Mouse (Mus musculus) gastrocnemius, postnatal 10 days (tissue): ENCODE results near the gene Olfr1375. TPM values are rescaled to one million over a fixed set of nuclear protein-coding genes. Genes with fewer than 3 reads are reported as not detected.

Experiments used
- total RNA-seq, 2 experiments: library from RNA; stranded (reverse); gene quantifications; 2 replicates each; pipeline ENCODE4 v1.2.3; 2021

Olfr1375 gene
- total RNA-seq, 2 experiments from 2014 or later, result not detected

Other genes with a start within 250 kb of the Olfr1375 start
- 10 to 100 TPM; 11.2 to 13.5 TPM for gene Zfp354c, start 220.4 kb upstream of the Olfr1375 start, total RNA-seq
- gene Zfp879, start 206.6 kb upstream of the Olfr1375 start, total RNA-seq, result 1 to 10 TPM in 1 of 2 experiments, under 1 TPM in 1; 0.92 to 1.2 TPM
- not detected for gene Grm6, start 197.4 kb upstream of the Olfr1375 start, total RNA-seq
- gene Zfp454, start 160.5 kb upstream of the Olfr1375 start, total RNA-seq, result 1 to 10 TPM; 1.9 to 2.2 TPM
- gene Zfp2, start 131.9 kb upstream of the Olfr1375 start, total RNA-seq, result 1 to 10 TPM; 2.3 to 3.1 TPM
- gene Zfp354b, start 116.5 kb upstream of the Olfr1375 start, total RNA-seq, result 1 to 10 TPM in 1 of 2 experiments, under 1 TPM in 1; 0.87 to 2.6 TPM
- not detected for gene 4933414I15Rik, start 104.3 kb upstream of the Olfr1375 start, total RNA-seq
- gene Prop1, start 94.3 kb upstream of the Olfr1375 start, total RNA-seq, result not detected
- not detected for gene Olfr1378, start 81.6 kb upstream of the Olfr1375 start, total RNA-seq
- not detected for gene Olfr1377, start 66.1 kb upstream of the Olfr1375 start, total RNA-seq
- not detected for gene Olfr51, start 44.5 kb upstream of the Olfr1375 start, total RNA-seq
- gene Olfr54, start 33.9 kb upstream of the Olfr1375 start, total RNA-seq, result not detected
- gene Zfp354a, start 11.1 kb downstream of the Olfr1375 start, total RNA-seq, result 1 to 10 TPM; 2.1 to 3.1 TPM
- not detected for gene Gm12569, start 172.4 kb downstream of the Olfr1375 start, total RNA-seq
- 10 to 100 TPM; 35.2 to 58.9 TPM for gene Clk4, start 213.6 kb downstream of the Olfr1375 start, total RNA-seq
- not detected for gene BC049762, start 214.9 kb downstream of the Olfr1375 start, total RNA-seq
- gene Col23a1, start 241.8 kb downstream of the Olfr1375 start, total RNA-seq, result 10 to 100 TPM; 12.0 to 15.2 TPM